Mouse (Mus musculus) cerebellum, adult 9-10 months (tissue): ENCODE results near the gene 1110025L11Rik.
"Not testable (repeated sequence)": the region's sequence is repeated elsewhere in the genome, so short reads cannot be mapped to it uniquely, and the experiment has no call there.

Experiments used
- DNase-seq: peaks from one replicate; pipeline ENCODE4 v3.0.0; 2022

Gene 1110025L11Rik

GRCm38 (mm10) chr16:89063902-89064301 is at the start of gene 1110025L11Rik:
Gene 1110025L11Rik, minus strand, starts transcription at chr16:89064002.
- DNase-seq: not testable (repeated sequence)

- not testable (repeated sequence) for DNase-seq
These were observed 7.2 kb upstream of the 1110025L11Rik start for GRCm38 (mm10) chr16:89071041-89071440.

DNA sequence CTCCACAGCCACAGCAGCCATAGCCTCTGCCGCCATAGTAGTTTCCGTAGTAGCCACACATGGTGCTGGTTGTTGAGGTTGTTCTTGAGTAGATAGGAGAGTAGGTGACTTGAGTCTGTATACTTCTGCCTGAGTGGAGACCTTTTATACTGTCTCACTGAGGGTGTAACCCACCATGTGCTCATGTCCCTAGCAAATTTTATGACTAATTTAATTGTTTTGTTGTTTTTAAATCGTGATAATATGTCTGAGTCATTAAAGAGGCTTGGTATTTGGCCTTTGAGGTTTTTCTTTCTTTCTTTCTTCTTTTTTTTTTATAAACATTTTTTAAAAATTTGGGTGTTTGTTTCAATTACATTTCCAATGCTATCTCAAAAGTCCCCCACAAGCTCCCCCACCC is 16.0 kb downstream of the 1110025L11Rik start, which contains the start of gene Krtap6-5:
Gene Krtap6-5 (minus strand): TSS at position 101 of the 400 bp plus-strand sequence.
- DNase-seq: no peak

GRCm38 (mm10) chr16:89041372-89041771 is 22.4 kb downstream of the 1110025L11Rik start, which contains the start of gene Gm10228:
Gene Gm10228, minus strand, starts transcription at chr16:89041472.
- DNase-seq: not testable (repeated sequence)

- DNase-seq: not testable (repeated sequence)
These were observed 32.4 kb downstream of the 1110025L11Rik start, which contains the start of gene Krtap6-1 for GRCm38 (mm10) chr16:89031399-89031798. Gene Krtap6-1, plus strand, starts transcription at chr16:89031699.

GRCm38 (mm10) chr16:89014984-89015383 is 48.8 kb downstream of the 1110025L11Rik start, which contains the start of gene Gm10229:
Gene Gm10229, plus strand, starts transcription at chr16:89015284.
- DNase-seq: not testable (repeated sequence)

- DNase-seq: no peak
These were observed 49.8 kb downstream of the 1110025L11Rik start for GRCm38 (mm10) chr16:89013973-89014372.
